Comparison of ENCODE assay signal across 11 mouse cellular contexts in the genomic region with DNA sequence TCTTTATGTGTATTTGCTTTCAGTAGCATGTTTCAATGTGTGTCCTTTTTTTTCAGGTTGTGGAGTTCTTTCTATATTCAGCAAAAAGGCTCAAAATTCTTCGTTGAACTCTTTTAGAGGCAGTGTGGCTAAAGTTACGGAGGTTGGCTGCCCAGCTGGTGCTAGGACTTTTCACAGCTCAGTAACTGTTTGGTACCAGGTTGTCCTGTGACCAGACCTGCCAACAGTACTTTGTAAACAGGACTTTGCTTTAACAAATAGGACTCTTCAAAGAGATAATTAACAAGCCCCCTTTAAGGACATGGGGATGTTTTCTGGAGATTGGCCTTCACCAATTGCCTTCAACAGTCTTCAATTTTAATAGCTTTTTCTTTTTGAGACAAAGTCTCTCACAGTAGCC. TPM values are rescaled to one million over a fixed set of nuclear protein-coding genes. Genes with fewer than 3 reads are reported as not detected.
DNase-seq lines count a peak whose midpoint lies in the region; ATAC-seq lines count a peak whose summit lies in the region.
"Had no signal": no experiment of that assay in that cellular context is flagged by ENCODE, and none has a peak within 500 bp of the region (broad histone marks: within the 10 kb centered on the region; RNA-seq: fewer than 3 reads in every experiment).

No protein-coding gene starts in this region.

- no peak overlapping the region for H3K4me3 ChIP-seq in heart, embryonic 12.5 days
- no peak overlapping the region for H3K4me3 ChIP-seq in lung, embryonic 16.5 days (ENCODE audit: low read length)
- H3K4me3 ChIP-seq in liver, embryonic 15.5 days (replicated peaks) = peak overlapping the region; percentile 57; the same call in 1 of the 2 replicates
- H3K4me3 ChIP-seq in forebrain, embryonic 14.5 days (ENCODE audit: low read depth, low read length) = no peak overlapping the region

- H3K36me3 ChIP-seq in heart, embryonic 12.5 days = peaks cover 9% of the 10 kb centered on the region
- H3K36me3 ChIP-seq in lung, embryonic 16.5 days (ENCODE audit: control insufficient read depth, insufficient read depth, low read length) = peaks cover 5% of the 10 kb centered on the region; the same call in 1 of the 2 replicates
- 0 out of 2 replicates have a peak, but pooled peaks cover 5% of the 10 kb centered on the region for H3K36me3 ChIP-seq in liver, embryonic 15.5 days (replicated peaks)
- H3K36me3 ChIP-seq in forebrain, embryonic 14.5 days (ENCODE audit: control insufficient read depth, insufficient read depth, low read length) = no peaks in the 10 kb centered on the region

- H3K9me3 ChIP-seq in heart, embryonic 12.5 days (replicated peaks) = peaks cover 4% of the 10 kb centered on the region; the same call in 1 of the 2 replicates
- H3K9me3 ChIP-seq in lung, embryonic 16.5 days (ENCODE audit: control insufficient read depth, low read length) = 0 out of 2 replicates have a peak, but pooled peaks cover 2% of the 10 kb centered on the region
- no peaks in the 10 kb centered on the region for H3K9me3 ChIP-seq in liver, embryonic 15.5 days (replicated peaks)
- H3K9me3 ChIP-seq in forebrain, embryonic 14.5 days (replicated peaks; ENCODE audit: control insufficient read depth, low read length) = no peaks in the 10 kb centered on the region

- WGBS in heart, embryonic 12.5 days = 57% methylated on average over 2 of the region's 2 CpGs
- WGBS in lung, embryonic 16.5 days = 52% methylated on average over 2 of the region's 2 CpGs
- 45% methylated on average over 2 of the region's 2 CpGs for WGBS in liver, embryonic 15.5 days (ENCODE audit: insufficient replicate concordance)
- 70% methylated on average over 2 of the region's 2 CpGs for WGBS in forebrain, embryonic 14.5 days

- no peak for ATAC-seq in heart, embryonic 12.5 days (ENCODE audit: insufficient number of reproducible peaks, low FRiP score)
- no peak for ATAC-seq in lung, embryonic 16.5 days (ENCODE audit: low read depth)
- no peak for ATAC-seq in liver, embryonic 15.5 days (ENCODE audit: insufficient read depth)
- ATAC-seq in forebrain, embryonic 14.5 days = no peak

- H3K27me3 ChIP-seq in heart, embryonic 12.5 days (replicated peaks) = no peaks in the 10 kb centered on the region
- no peaks in the 10 kb centered on the region for H3K27me3 ChIP-seq in lung, embryonic 16.5 days (ENCODE audit: control insufficient read depth, insufficient read depth, low read depth, low read length)
- peaks cover 19% of the 10 kb centered on the region for H3K27me3 ChIP-seq in liver, embryonic 15.5 days
- no peaks in the 10 kb centered on the region for H3K27me3 ChIP-seq in forebrain, embryonic 14.5 days (replicated peaks; ENCODE audit: control insufficient read depth, insufficient read depth, low read length)

- peak; percentile 28 for DNase-seq in heart, adult 11 months
- no peak for DNase-seq in lung, postnatal 36 days
- peak; percentile 80 for DNase-seq in kidney, adult 9 months
- no peak for DNase-seq in spleen, postnatal 36 days (ENCODE audit: low spot score in 2 of 2)
- DNase-seq in forebrain, embryonic 14.5 days (ENCODE audit: low spot score) = no peak
- DNase-seq: retina, postnatal 1 day had no signal

- no peak overlapping the region for H3K27ac ChIP-seq in heart, embryonic 12.5 days (ENCODE audit: poor library complexity, severe bottlenecking)
- H3K27ac ChIP-seq in lung, embryonic 16.5 days (ENCODE audit: low read length) = no peak overlapping the region
- H3K27ac ChIP-seq in liver, embryonic 15.5 days (replicated peaks) = no peak overlapping the region
- H3K27ac ChIP-seq in forebrain, embryonic 14.5 days (ENCODE audit: low read depth, low read length) = no peak overlapping the region
- H3K27ac ChIP-seq: left cerebral cortex, adult 2 months had no signal

- 0 out of 2 replicates have a peak, but pooled peaks cover 4% of the 10 kb centered on the region for H3K4me1 ChIP-seq in heart, embryonic 12.5 days (replicated peaks)
- peaks cover 11% of the 10 kb centered on the region for H3K4me1 ChIP-seq in lung, embryonic 16.5 days (replicated peaks; ENCODE audit: control insufficient read depth, insufficient read depth, low read length)
- H3K4me1 ChIP-seq in liver, embryonic 15.5 days (replicated peaks) = peaks cover 9% of the 10 kb centered on the region; the same call in 1 of the 2 replicates
- peaks cover 6% of the 10 kb centered on the region; the same call in 1 of the 2 replicates for H3K4me1 ChIP-seq in forebrain, embryonic 14.5 days (ENCODE audit: control insufficient read depth, insufficient read depth, low read length)

- no peak overlapping the region for H3K9ac ChIP-seq in heart, embryonic 12.5 days
- peak overlapping the region; percentile 35; the same call in 1 of the 2 replicates for H3K9ac ChIP-seq in lung, embryonic 16.5 days (ENCODE audit: low read length)
- H3K9ac ChIP-seq in liver, embryonic 15.5 days = no peak overlapping the region
- H3K9ac ChIP-seq in forebrain, embryonic 14.5 days (ENCODE audit: low read length) = no peak overlapping the region

- H3K4me2 ChIP-seq in heart, embryonic 12.5 days = no peak overlapping the region
- H3K4me2 ChIP-seq in lung, embryonic 16.5 days (ENCODE audit: low read depth, low read length) = peak overlapping the region; percentile 87
- H3K4me2 ChIP-seq in liver, embryonic 15.5 days = peak overlapping the region; percentile 16; the same call in 1 of the 2 replicates
- no peak overlapping the region for H3K4me2 ChIP-seq in forebrain, embryonic 14.5 days (ENCODE audit: low read length)

RNA-seq across cellular contexts. Expression of gene Hykk, which starts 1.1 kb away (rescaled TPM):
- 2.7 and 3.7 TPM in 2 replicates for polyA plus RNA-seq in heart, embryonic 12.5 days (2016; fragmentation: Nextera tagmentation; extraction: Ambion mirVana)
- polyA plus RNA-seq in lung, embryonic 16.5 days (2015; fragmentation: Nextera tagmentation; extraction: Ambion mirVana) = 4.2 and 4.7 TPM in 2 replicates
- polyA plus RNA-seq in liver, embryonic 15.5 days (2015; fragmentation: Nextera tagmentation; extraction: Ambion mirVana) = 2.6 and 3.0 TPM in 2 replicates
- 1.5 and 1.6 TPM in 2 replicates for polyA plus RNA-seq in forebrain, embryonic 14.5 days (2014; fragmentation: Nextera tagmentation; extraction: Ambion mirVana)
- polyA plus RNA-seq: G1E had no signal

RNA-seq across cellular contexts. Expression of gene Psma4, which starts 32.4 kb away (rescaled TPM):
- polyA plus RNA-seq in heart, embryonic 12.5 days (2016; fragmentation: Nextera tagmentation; extraction: Ambion mirVana) = 237 and 247 TPM in 2 replicates
- 253 and 254 TPM in 2 replicates for polyA plus RNA-seq in lung, embryonic 16.5 days (2015; fragmentation: Nextera tagmentation; extraction: Ambion mirVana)
- 135 and 138 TPM in 2 replicates for polyA plus RNA-seq in liver, embryonic 15.5 days (2015; fragmentation: Nextera tagmentation; extraction: Ambion mirVana)
- 323 and 355 TPM in 2 replicates for polyA plus RNA-seq in forebrain, embryonic 14.5 days (2014; fragmentation: Nextera tagmentation; extraction: Ambion mirVana)

RNA-seq across cellular contexts. Expression of gene AY074887, which starts 32.6 kb away (rescaled TPM):
- polyA plus RNA-seq in heart, embryonic 12.5 days (2016; fragmentation: Nextera tagmentation; extraction: Ambion mirVana) = 0.35 and 0.38 TPM in 2 replicates
- polyA plus RNA-seq in lung, embryonic 16.5 days (2015; fragmentation: Nextera tagmentation; extraction: Ambion mirVana) = 0.58 and 0.62 TPM in 2 replicates
- 0.31 and 0.41 TPM in 2 replicates for polyA plus RNA-seq in liver, embryonic 15.5 days (2015; fragmentation: Nextera tagmentation; extraction: Ambion mirVana)
- 0.80 and 1.7 TPM in 2 replicates for polyA plus RNA-seq in forebrain, embryonic 14.5 days (2014; fragmentation: Nextera tagmentation; extraction: Ambion mirVana)
- polyA plus RNA-seq: G1E had no signal

RNA-seq across cellular contexts. Expression of gene Ireb2, which starts 54.6 kb away (rescaled TPM):
- polyA plus RNA-seq in heart, embryonic 12.5 days (2016; fragmentation: Nextera tagmentation; extraction: Ambion mirVana) = 36.0 and 37.1 TPM in 2 replicates
- 29.7 and 32.1 TPM in 2 replicates for polyA plus RNA-seq in lung, embryonic 16.5 days (2015; fragmentation: Nextera tagmentation; extraction: Ambion mirVana)
- 8.3 and 8.8 TPM in 2 replicates for polyA plus RNA-seq in liver, embryonic 15.5 days (2015; fragmentation: Nextera tagmentation; extraction: Ambion mirVana)
- polyA plus RNA-seq in forebrain, embryonic 14.5 days (2014; fragmentation: Nextera tagmentation; extraction: Ambion mirVana) = 51.6 and 62.2 TPM in 2 replicates

Comparison
In these comparisons a context has a peak if more than half of its experiments do, and no peak if none do; other contexts are left out.
1. DNase-seq: peak in heart, adult 11 months (single experiment) and kidney, adult 9 months (single experiment); none in lung, postnatal 36 days (single experiment), spleen, postnatal 36 days (0 of 2) and forebrain, embryonic 14.5 days (single experiment).
2. H3K4me2 ChIP-seq: peak in lung, embryonic 16.5 days (single experiment) and liver, embryonic 15.5 days (single experiment); none in heart, embryonic 12.5 days (single experiment) and forebrain, embryonic 14.5 days (single experiment).